Mouse (Mus musculus): ENCODE results near the gene Alpl.

- TF ChIP-seq CTCF (IDR thresholded peaks at IDR 0.05; ENCODE audit: low read depth, low read length) (no peak), POLR2A (IDR thresholded peaks at IDR 0.05; ENCODE audit: extremely low read depth, insufficient read depth, low read length) (no peak)
These were observed 74.6 kb downstream of the Alpl start for GRCm38 (mm10) chr4:137721563-137721962.
